Mouse (Mus musculus): ENCODE measurements around the gene Cmss1.

DNA sequence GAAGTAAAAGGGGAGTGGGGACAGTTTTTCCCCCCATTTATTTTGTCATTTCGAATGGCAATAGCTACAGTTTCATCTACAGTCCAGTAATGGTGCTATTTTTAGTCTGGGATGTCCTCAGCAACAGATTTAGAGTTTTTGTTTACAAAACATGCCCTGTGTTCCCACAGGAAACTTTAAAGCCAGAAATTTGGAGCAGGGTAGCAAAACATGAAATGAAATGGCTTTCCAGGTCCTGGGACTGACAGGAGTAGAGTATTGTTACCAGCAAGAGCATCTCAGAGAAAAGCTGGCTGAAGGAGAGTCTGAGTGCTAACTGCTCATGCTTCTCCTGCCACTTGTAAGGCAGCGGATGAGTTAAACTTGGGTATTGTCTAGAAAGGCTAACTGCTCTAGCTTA lies 276.6 kb downstream of the Cmss1 start:
- TF ChIP-seq CTCF (IDR thresholded peaks at IDR 0.05; ENCODE audit: low read depth, low read length) (no peak), POLR2A (IDR thresholded peaks at IDR 0.05; ENCODE audit: insufficient read depth, low read length) (no peak), EP300 (IDR thresholded peaks at IDR 0.05; ENCODE audit: insufficient read depth, low read depth, low read length) (no peak)

All from ES-Bruce4 (cell line).